Mouse (Mus musculus): ENCODE results near the gene Mal. TPM values are rescaled to one million over a fixed set of nuclear protein-coding genes. Genes with fewer than 3 reads are reported as not detected.

Gene Mal
- polyA plus RNA-seq, 1 experiment from 2014 or later = not detected

GRCm38 (mm10) chr2:127652805-127653204 is 3.7 kb downstream of the Mal start:
- H3K4me3 ChIP-seq (ENCODE audit: low read depth, low read length) = no peak overlapping the region
- H3K36me3 ChIP-seq (ENCODE audit: control insufficient read depth, insufficient read depth) = no peaks in the 10 kb centered on the region
- H3K4me2 ChIP-seq (ENCODE audit: low read depth, low read length) = no peak overlapping the region
- peaks cover 56% of the 10 kb centered on the region for H3K27me3 ChIP-seq (ENCODE audit: control insufficient read depth, insufficient read depth, low read depth, low read length)
- H3K9ac ChIP-seq (ENCODE audit: low read depth, low read length) = no peak overlapping the region
- WGBS (ENCODE audit: insufficient replicate concordance) = 74% methylated on average over 2 of the region's 2 CpGs
- H3K9me3 ChIP-seq (replicated peaks; ENCODE audit: control insufficient read depth, low read length) = no peaks in the 10 kb centered on the region
- ATAC-seq (ENCODE audit: low read depth) = no peak
- no peaks in the 10 kb centered on the region for H3K4me1 ChIP-seq (ENCODE audit: control insufficient read depth, low read depth, low read length)
- H3K27ac ChIP-seq (ENCODE audit: low read length) = no peak overlapping the region

GRCm38 (mm10) chr2:127652335-127652734 is 4.2 kb downstream of the Mal start:
- H3K4me2 ChIP-seq (ENCODE audit: low read depth, low read length) = no peak overlapping the region
- H3K9me3 ChIP-seq (replicated peaks; ENCODE audit: control insufficient read depth, low read length) = no peaks in the 10 kb centered on the region
- no peaks in the 10 kb centered on the region for H3K4me1 ChIP-seq (ENCODE audit: control insufficient read depth, low read depth, low read length)
- H3K27me3 ChIP-seq (ENCODE audit: control insufficient read depth, insufficient read depth, low read depth, low read length) = peaks cover 51% of the 10 kb centered on the region
- no peak overlapping the region for H3K9ac ChIP-seq (ENCODE audit: low read depth, low read length)
- no peaks in the 10 kb centered on the region for H3K36me3 ChIP-seq (ENCODE audit: control insufficient read depth, insufficient read depth)
- no peak for ATAC-seq (ENCODE audit: low read depth)
- no peak overlapping the region for H3K4me3 ChIP-seq (ENCODE audit: low read depth, low read length)
- no peak overlapping the region for H3K27ac ChIP-seq (ENCODE audit: low read length)

GRCm38 (mm10) chr2:127651601-127652000 is 4.9 kb downstream of the Mal start:
- no peak overlapping the region for H3K27ac ChIP-seq (ENCODE audit: low read length)
- H3K4me2 ChIP-seq (ENCODE audit: low read depth, low read length) = no peak overlapping the region
- H3K9ac ChIP-seq (ENCODE audit: low read depth, low read length) = no peak overlapping the region
- 46% methylated on average over 5 of the region's 5 CpGs for WGBS (ENCODE audit: insufficient replicate concordance)
- H3K27me3 ChIP-seq (ENCODE audit: control insufficient read depth, insufficient read depth, low read depth, low read length) = peaks cover 43% of the 10 kb centered on the region
- no peaks in the 10 kb centered on the region for H3K4me1 ChIP-seq (ENCODE audit: control insufficient read depth, low read depth, low read length)
- no peaks in the 10 kb centered on the region for H3K36me3 ChIP-seq (ENCODE audit: control insufficient read depth, insufficient read depth)
- no peak overlapping the region for H3K4me3 ChIP-seq (ENCODE audit: low read depth, low read length)
- ATAC-seq (ENCODE audit: low read depth) = no peak
- H3K9me3 ChIP-seq (replicated peaks; ENCODE audit: control insufficient read depth, low read length) = no peaks in the 10 kb centered on the region

- peaks cover 27% of the 10 kb centered on the region for H3K27me3 ChIP-seq (ENCODE audit: control insufficient read depth, insufficient read depth, low read depth, low read length)
- H3K27ac ChIP-seq (ENCODE audit: low read length) = no peak overlapping the region
- no peaks in the 10 kb centered on the region for H3K36me3 ChIP-seq (ENCODE audit: control insufficient read depth, insufficient read depth)
- no peak overlapping the region for H3K4me2 ChIP-seq (ENCODE audit: low read depth, low read length)
- no peak for ATAC-seq (ENCODE audit: low read depth)
- H3K4me3 ChIP-seq (ENCODE audit: low read depth, low read length) = no peak overlapping the region
- H3K4me1 ChIP-seq (ENCODE audit: control insufficient read depth, low read depth, low read length) = no peaks in the 10 kb centered on the region
- H3K9ac ChIP-seq (ENCODE audit: low read depth, low read length) = no peak overlapping the region
- WGBS (ENCODE audit: insufficient replicate concordance) = 54% methylated on average over 5 of the region's 5 CpGs
- no peaks in the 10 kb centered on the region for H3K9me3 ChIP-seq (replicated peaks; ENCODE audit: control insufficient read depth, low read length)
Measured at GRCm38 (mm10) chr2:127649921-127650320, 6.6 kb downstream of the Mal start.

GRCm38 (mm10) chr2:127648145-127648544 is 8.3 kb downstream of the Mal start:
- H3K36me3 ChIP-seq (ENCODE audit: control insufficient read depth, insufficient read depth) = no peaks in the 10 kb centered on the region
- no peaks in the 10 kb centered on the region for H3K9me3 ChIP-seq (replicated peaks; ENCODE audit: control insufficient read depth, low read length)
- no peak overlapping the region for H3K9ac ChIP-seq (ENCODE audit: low read depth, low read length)
- ATAC-seq (ENCODE audit: low read depth) = no peak
- 77% methylated on average over 6 of the region's 6 CpGs for WGBS (ENCODE audit: insufficient replicate concordance)
- H3K4me3 ChIP-seq (ENCODE audit: low read depth, low read length) = no peak overlapping the region
- H3K4me1 ChIP-seq (ENCODE audit: control insufficient read depth, low read depth, low read length) = no peaks in the 10 kb centered on the region
- no peak overlapping the region for H3K27ac ChIP-seq (ENCODE audit: low read length)
- no peak overlapping the region for H3K4me2 ChIP-seq (ENCODE audit: low read depth, low read length)
- peaks cover 9% of the 10 kb centered on the region for H3K27me3 ChIP-seq (ENCODE audit: control insufficient read depth, insufficient read depth, low read depth, low read length)

GRCm38 (mm10) chr2:127646875-127647274 is 9.6 kb downstream of the Mal start:
- Histone ChIP-seq H3K27me3 (ENCODE audit: control insufficient read depth, insufficient read depth, low read depth, low read length) (peaks cover 5% of the 10 kb centered on the region; the same call in 1 of the 2 replicates), H3K27ac (ENCODE audit: low read length) (no peak overlapping the region), H3K9me3 (replicated peaks; ENCODE audit: control insufficient read depth, low read length) (no peaks in the 10 kb centered on the region), H3K4me1 (ENCODE audit: control insufficient read depth, low read depth, low read length) (no peaks in the 10 kb centered on the region), H3K4me3 (ENCODE audit: low read depth, low read length) (no peak overlapping the region), H3K36me3 (ENCODE audit: control insufficient read depth, insufficient read depth) (no peaks in the 10 kb centered on the region), H3K4me2 (ENCODE audit: low read depth, low read length) (no peak overlapping the region), H3K9ac (ENCODE audit: low read depth, low read length) (no peak overlapping the region)
- 44% methylated on average over 5 of the region's 5 CpGs for WGBS (ENCODE audit: insufficient replicate concordance)
- ATAC-seq (ENCODE audit: low read depth) = peak; percentile 71

- Histone ChIP-seq H3K4me2 (ENCODE audit: low read depth, low read length) (no peak overlapping the region), H3K4me3 (ENCODE audit: low read depth, low read length) (no peak overlapping the region), H3K27ac (ENCODE audit: low read length) (no peak overlapping the region), H3K27me3 (ENCODE audit: control insufficient read depth, insufficient read depth, low read depth, low read length) (no peaks in the 10 kb centered on the region), H3K4me1 (ENCODE audit: control insufficient read depth, low read depth, low read length) (no peaks in the 10 kb centered on the region), H3K9ac (ENCODE audit: low read depth, low read length) (no peak overlapping the region), H3K36me3 (ENCODE audit: control insufficient read depth, insufficient read depth) (no peaks in the 10 kb centered on the region), H3K9me3 (replicated peaks; ENCODE audit: control insufficient read depth, low read length) (no peaks in the 10 kb centered on the region)
- WGBS (ENCODE audit: insufficient replicate concordance) = 51% methylated on average over 19 of the region's 19 CpGs
- ATAC-seq (ENCODE audit: low read depth) = no peak
Measured at GRCm38 (mm10) chr2:127643728-127644704, 12.5 kb downstream of the Mal start.

GRCm38 (mm10) chr2:127638973-127639372 is 17.5 kb downstream of the Mal start:
- no peak overlapping the region for H3K4me2 ChIP-seq (ENCODE audit: low read depth, low read length)
- H3K27me3 ChIP-seq (ENCODE audit: control insufficient read depth, insufficient read depth, low read depth, low read length) = no peaks in the 10 kb centered on the region
- no peak overlapping the region for H3K4me3 ChIP-seq (ENCODE audit: low read depth, low read length)
- no peak overlapping the region for H3K27ac ChIP-seq (ENCODE audit: low read length)
- 61% methylated on average over 9 of the region's 9 CpGs for WGBS (ENCODE audit: insufficient replicate concordance)
- no peak overlapping the region for H3K9ac ChIP-seq (ENCODE audit: low read depth, low read length)
- no peaks in the 10 kb centered on the region for H3K4me1 ChIP-seq (ENCODE audit: control insufficient read depth, low read depth, low read length)
- H3K36me3 ChIP-seq (ENCODE audit: control insufficient read depth, insufficient read depth) = no peaks in the 10 kb centered on the region
- H3K9me3 ChIP-seq (replicated peaks; ENCODE audit: control insufficient read depth, low read length) = no peaks in the 10 kb centered on the region
- no peak for ATAC-seq (ENCODE audit: low read depth)

- Histone ChIP-seq H3K9ac (ENCODE audit: low read depth, low read length) (no peak overlapping the region), H3K36me3 (ENCODE audit: control insufficient read depth, insufficient read depth) (no peaks in the 10 kb centered on the region), H3K4me1 (ENCODE audit: control insufficient read depth, low read depth, low read length) (no peaks in the 10 kb centered on the region), H3K27ac (ENCODE audit: low read length) (no peak overlapping the region), H3K27me3 (ENCODE audit: control insufficient read depth, insufficient read depth, low read depth, low read length) (no peaks in the 10 kb centered on the region), H3K4me3 (ENCODE audit: low read depth, low read length) (no peak overlapping the region), H3K9me3 (replicated peaks; ENCODE audit: control insufficient read depth, low read length) (no peaks in the 10 kb centered on the region), H3K4me2 (ENCODE audit: low read depth, low read length) (no peak overlapping the region)
- WGBS (ENCODE audit: insufficient replicate concordance) = 45% methylated on average over 6 of the region's 6 CpGs
- ATAC-seq (ENCODE audit: low read depth) = no peak
Measured at GRCm38 (mm10) chr2:127635581-127635980, 20.9 kb downstream of the Mal start.
